Mouse (Mus musculus): ENCODE data around the gene Slc30a1.

Slc30a1 gene

DNA sequence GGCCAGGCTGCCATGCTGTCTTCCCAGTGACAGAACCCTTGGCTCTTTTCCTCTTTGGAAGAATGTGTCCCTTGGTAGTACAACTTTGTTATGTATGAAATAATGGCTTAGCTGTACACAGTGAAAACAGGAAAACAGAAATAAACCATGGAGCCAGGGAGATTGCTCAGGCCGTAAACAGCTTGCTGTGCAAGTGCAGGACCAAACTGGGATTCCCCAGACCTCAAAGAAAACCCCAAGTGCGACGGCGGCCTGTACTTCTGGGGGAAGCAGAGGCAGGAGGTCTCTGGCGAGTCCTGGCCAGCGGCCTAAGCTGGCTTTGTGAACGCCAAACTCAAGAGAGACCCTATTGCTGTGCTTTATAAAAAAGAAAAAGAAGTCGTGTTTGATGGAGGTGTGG is 42.0 kb downstream of the Slc30a1 start:
- no peaks in the 10 kb centered on the region for H3K27me3 ChIP-seq (ENCODE audit: insufficient read depth, low read length)
- H3K4me1 ChIP-seq (replicated peaks; ENCODE audit: low read depth, low read length), result peaks cover 50% of the 10 kb centered on the region
- H3K4me3 ChIP-seq (replicated peaks; ENCODE audit: low read length), result no peak overlapping the region
- TF ChIP-seq POU5F1 (IDR thresholded peaks at IDR 0.05; ENCODE audit: borderline replicate concordance, low read length) (no peak), CTCF (conservative IDR thresholded peaks at IDR 0.05; ENCODE audit: low read length) (no peak), NANOG (IDR thresholded peaks at IDR 0.05; ENCODE audit: borderline replicate concordance, low read length) (no peak)
- H3K9me3 ChIP-seq (ENCODE audit: low read length), result no peaks in the 10 kb centered on the region
- 0 out of 2 replicates have a peak, but pooled peaks cover 4% of the 10 kb centered on the region for H3K36me3 ChIP-seq (ENCODE audit: insufficient read depth, low read length)

DNA sequence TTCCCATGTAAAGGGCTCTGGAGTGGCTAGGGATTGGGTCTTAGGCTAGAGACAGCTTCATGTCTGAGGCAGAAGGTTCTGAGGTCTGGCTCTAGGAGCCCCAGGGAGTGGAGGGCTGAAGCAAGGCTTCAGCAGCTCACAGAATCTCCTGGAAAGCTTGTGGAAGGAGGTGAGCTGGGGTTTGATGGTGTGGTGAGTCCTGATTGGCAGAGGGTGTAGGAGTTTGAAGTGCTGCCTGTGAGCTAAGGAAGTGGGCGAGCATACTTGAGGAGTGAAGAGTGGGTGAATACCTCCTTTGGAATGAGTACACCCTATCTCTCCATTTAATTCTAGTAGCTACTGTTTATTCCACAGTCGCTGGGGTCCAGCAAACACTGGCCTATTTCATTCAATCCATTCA is 44.0 kb downstream of the Slc30a1 start:
- H3K27me3 ChIP-seq (ENCODE audit: insufficient read depth, low read length), result no peaks in the 10 kb centered on the region
- TF ChIP-seq POU5F1 (IDR thresholded peaks at IDR 0.05; ENCODE audit: borderline replicate concordance, low read length) (no peak), CTCF (conservative IDR thresholded peaks at IDR 0.05; ENCODE audit: low read length) (no peak), NANOG (IDR thresholded peaks at IDR 0.05; ENCODE audit: borderline replicate concordance, low read length) (no peak)
- peaks cover 41% of the 10 kb centered on the region for H3K4me1 ChIP-seq (replicated peaks; ENCODE audit: low read depth, low read length)
- H3K4me3 ChIP-seq (replicated peaks; ENCODE audit: low read length), result no peak overlapping the region
- H3K9me3 ChIP-seq (ENCODE audit: low read length), result no peaks in the 10 kb centered on the region
- no peaks in the 10 kb centered on the region for H3K36me3 ChIP-seq (ENCODE audit: insufficient read depth, low read length)

DNA sequence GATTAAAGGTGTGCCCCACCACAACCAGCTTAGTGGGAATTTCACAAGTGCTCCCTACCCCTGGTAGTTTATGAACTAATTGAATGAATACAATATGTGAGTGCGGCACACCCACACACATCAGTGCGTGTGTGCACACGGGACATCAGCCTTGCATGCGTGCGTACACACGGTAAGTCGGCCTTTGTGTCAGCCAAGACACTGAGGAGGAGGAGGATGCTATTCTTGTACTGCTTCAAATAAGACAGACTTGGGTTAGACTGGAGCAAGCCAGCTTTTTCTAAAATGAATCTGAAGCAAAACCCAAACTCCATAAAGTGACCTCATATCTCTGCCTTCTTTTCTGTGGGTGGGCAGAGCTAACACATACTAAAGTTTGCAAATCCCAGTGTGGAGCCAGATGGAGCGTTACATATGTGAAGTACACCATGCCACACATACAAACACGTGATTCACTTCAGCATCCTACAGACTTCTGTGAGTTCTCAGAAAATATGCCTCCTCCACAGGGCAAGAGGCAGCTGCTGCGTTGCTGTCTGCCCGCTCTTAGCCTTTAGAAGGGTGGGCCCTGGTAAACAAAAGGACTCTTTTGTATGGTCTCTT is 46.3 kb downstream of the Slc30a1 start:
- Histone ChIP-seq H3K27me3 (ENCODE audit: insufficient read depth, low read length) (no peaks in the 10 kb centered on the region), H3K4me3 (replicated peaks; ENCODE audit: low read length) (no peak overlapping the region), H3K4me1 (replicated peaks; ENCODE audit: low read depth, low read length) (peaks cover 35% of the 10 kb centered on the region), H3K9me3 (ENCODE audit: low read length) (no peaks in the 10 kb centered on the region), H3K36me3 (ENCODE audit: insufficient read depth, low read length) (no peaks in the 10 kb centered on the region)
- no peak for TF ChIP-seq CTCF (conservative IDR thresholded peaks at IDR 0.05; ENCODE audit: low read length)
- TF ChIP-seq NANOG (IDR thresholded peaks at IDR 0.05; ENCODE audit: borderline replicate concordance, low read length), result no peak
- TF ChIP-seq POU5F1 (IDR thresholded peaks at IDR 0.05; ENCODE audit: borderline replicate concordance, low read length), result no peak

DNA sequence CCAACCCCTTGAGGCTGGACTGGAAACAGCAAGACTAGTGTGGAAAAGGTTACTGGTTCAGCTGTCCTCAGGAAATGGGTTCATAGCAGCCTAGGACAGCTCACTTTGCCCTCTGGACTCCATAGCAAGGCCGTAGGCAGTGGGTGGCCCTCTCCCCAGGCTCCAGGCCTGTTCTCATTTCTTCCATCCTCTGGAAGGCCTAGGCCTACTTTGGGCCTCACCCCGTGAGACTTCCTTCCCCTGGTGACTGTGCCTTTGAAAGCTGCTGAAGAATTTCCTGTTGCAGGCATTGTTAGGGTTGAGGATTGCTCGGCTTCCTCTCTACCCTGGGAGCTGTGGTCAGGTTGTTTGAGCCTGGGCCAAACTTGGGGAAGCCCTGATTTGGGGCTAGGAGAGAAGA is 48.5 kb downstream of the Slc30a1 start:
- Histone ChIP-seq H3K4me1 (replicated peaks; ENCODE audit: low read depth, low read length) (peaks cover 25% of the 10 kb centered on the region), H3K9me3 (ENCODE audit: low read length) (no peaks in the 10 kb centered on the region), H3K4me3 (replicated peaks; ENCODE audit: low read length) (no peak overlapping the region), H3K36me3 (ENCODE audit: insufficient read depth, low read length) (no peaks in the 10 kb centered on the region), H3K27me3 (ENCODE audit: insufficient read depth, low read length) (no peaks in the 10 kb centered on the region)
- TF ChIP-seq POU5F1 (IDR thresholded peaks at IDR 0.05; ENCODE audit: borderline replicate concordance, low read length), result no peak
- TF ChIP-seq NANOG (IDR thresholded peaks at IDR 0.05; ENCODE audit: borderline replicate concordance, low read length), result no peak
- TF ChIP-seq CTCF (conservative IDR thresholded peaks at IDR 0.05; ENCODE audit: low read length), result no peak

DNA sequence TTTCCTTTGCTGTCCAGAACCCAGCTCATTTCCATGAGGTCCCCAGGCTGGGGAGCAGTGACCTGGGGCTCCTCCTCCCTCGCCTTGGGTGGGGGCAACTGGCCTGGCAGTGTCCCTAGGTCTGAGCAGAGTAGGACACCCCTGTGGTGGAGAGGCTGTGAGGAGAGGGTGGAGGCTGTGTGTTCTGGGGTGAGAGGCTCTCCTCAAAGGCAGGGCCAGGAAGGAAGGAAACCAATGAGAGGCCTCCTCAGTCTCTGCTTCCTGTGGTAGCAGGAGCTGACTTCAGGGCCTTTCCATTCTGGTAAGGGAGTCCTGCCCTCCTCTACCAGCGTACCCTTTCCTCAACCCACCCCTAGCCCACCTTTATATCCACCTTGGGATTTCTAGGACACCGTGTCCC is 49.7 kb downstream of the Slc30a1 start:
- TF ChIP-seq CTCF (conservative IDR thresholded peaks at IDR 0.05; ENCODE audit: low read length), result no peak
- no peak for TF ChIP-seq NANOG (IDR thresholded peaks at IDR 0.05; ENCODE audit: borderline replicate concordance, low read length)
- TF ChIP-seq POU5F1 (IDR thresholded peaks at IDR 0.05; ENCODE audit: borderline replicate concordance, low read length), result no peak
- peaks cover 25% of the 10 kb centered on the region for H3K4me1 ChIP-seq (replicated peaks; ENCODE audit: low read depth, low read length)

DNA sequence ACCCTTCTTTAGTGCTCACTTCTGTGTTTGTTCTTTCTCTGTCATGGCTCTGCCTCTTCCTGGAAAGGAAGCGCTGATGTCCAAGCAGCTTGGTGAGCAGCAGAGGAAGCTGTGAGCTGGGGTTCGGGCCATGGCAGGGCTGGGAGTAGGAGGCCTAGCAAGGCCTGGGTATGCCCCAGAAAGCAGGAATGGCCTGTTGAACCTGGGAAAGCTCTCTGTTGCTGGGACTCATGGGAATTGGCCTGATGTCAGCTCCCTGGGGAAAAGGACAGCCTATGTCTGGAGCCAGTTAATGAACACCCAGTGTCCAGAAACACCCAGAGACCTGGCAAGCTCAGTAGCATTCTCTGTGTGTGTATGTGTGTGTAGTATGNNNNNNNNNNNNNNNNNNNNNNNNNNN is 50.3 kb downstream of the Slc30a1 start:
- Histone ChIP-seq H3K4me1 (replicated peaks; ENCODE audit: low read depth, low read length) (peaks cover 25% of the 10 kb centered on the region), H3K36me3 (ENCODE audit: insufficient read depth, low read length) (no peaks in the 10 kb centered on the region), H3K27me3 (ENCODE audit: insufficient read depth, low read length) (no peaks in the 10 kb centered on the region), H3K9me3 (ENCODE audit: low read length) (no peaks in the 10 kb centered on the region), H3K4me3 (replicated peaks; ENCODE audit: low read length) (no peak overlapping the region)
- no peak for TF ChIP-seq POU5F1 (IDR thresholded peaks at IDR 0.05; ENCODE audit: borderline replicate concordance, low read length)
- no peak for TF ChIP-seq CTCF (conservative IDR thresholded peaks at IDR 0.05; ENCODE audit: low read length)
- no peak for TF ChIP-seq NANOG (IDR thresholded peaks at IDR 0.05; ENCODE audit: borderline replicate concordance, low read length)

More for the DNA sequence above, 49.7 kb downstream of the Slc30a1 start:
- Histone ChIP-seq H3K27me3 (ENCODE audit: insufficient read depth, low read length) (no peaks in the 10 kb centered on the region), H3K9me3 (ENCODE audit: low read length) (no peaks in the 10 kb centered on the region), H3K36me3 (ENCODE audit: insufficient read depth, low read length) (no peaks in the 10 kb centered on the region), H3K4me3 (replicated peaks; ENCODE audit: low read length) (no peak overlapping the region)

DNA sequence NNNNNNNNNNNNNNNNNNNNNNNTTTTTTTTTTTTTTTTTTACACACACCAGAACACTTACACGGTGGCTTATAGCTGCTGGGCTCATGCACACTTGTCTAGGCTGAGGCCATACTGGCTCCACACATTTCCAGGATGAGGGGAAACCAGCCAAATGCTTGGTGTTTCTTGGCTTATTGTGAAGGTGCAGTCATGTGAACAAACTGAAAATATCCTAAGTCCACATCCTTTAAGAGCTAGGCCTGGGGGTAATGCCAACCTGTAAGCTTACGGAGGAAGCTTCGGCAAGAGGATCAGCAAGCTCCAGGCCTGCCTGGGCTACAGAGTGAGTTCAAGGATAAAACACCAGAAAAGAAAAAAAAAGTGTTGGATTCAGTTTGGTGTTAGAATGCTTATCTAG is 50.8 kb downstream of the Slc30a1 start:
- Histone ChIP-seq H3K4me3 (replicated peaks; ENCODE audit: low read length) (no peak overlapping the region), H3K36me3 (ENCODE audit: insufficient read depth, low read length) (no peaks in the 10 kb centered on the region), H3K9me3 (ENCODE audit: low read length) (no peaks in the 10 kb centered on the region), H3K27me3 (ENCODE audit: insufficient read depth, low read length) (no peaks in the 10 kb centered on the region), H3K4me1 (replicated peaks; ENCODE audit: low read depth, low read length) (peaks cover 25% of the 10 kb centered on the region)
- TF ChIP-seq NANOG (IDR thresholded peaks at IDR 0.05; ENCODE audit: borderline replicate concordance, low read length) (no peak), POU5F1 (IDR thresholded peaks at IDR 0.05; ENCODE audit: borderline replicate concordance, low read length) (no peak), CTCF (conservative IDR thresholded peaks at IDR 0.05; ENCODE audit: low read length) (no peak)

DNA sequence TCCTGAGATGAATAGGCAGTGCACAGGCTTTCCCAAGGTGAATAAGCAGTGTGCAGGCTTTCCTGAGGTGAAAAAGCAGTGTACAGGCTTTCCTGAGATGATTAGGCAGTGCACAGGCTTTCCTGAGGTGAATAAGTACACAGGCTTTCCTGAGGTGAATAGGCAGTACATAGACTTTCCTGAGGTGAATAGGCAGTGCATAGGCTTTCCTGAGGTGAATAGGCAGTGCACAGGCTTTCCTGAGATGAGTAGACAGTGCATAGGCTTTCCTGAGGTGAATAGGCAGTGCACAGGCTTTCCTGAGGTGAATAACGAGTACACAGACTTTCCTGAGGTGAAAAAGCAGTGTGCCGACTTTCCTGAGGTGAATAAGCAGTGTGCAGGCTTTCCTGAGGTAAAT is 54.4 kb downstream of the Slc30a1 start:
- TF ChIP-seq NANOG (IDR thresholded peaks at IDR 0.05; ENCODE audit: borderline replicate concordance, low read length), result no peak
- no peaks in the 10 kb centered on the region for H3K27me3 ChIP-seq (ENCODE audit: insufficient read depth, low read length)

More for the DNA sequence above, 54.4 kb downstream of the Slc30a1 start:
- no peaks in the 10 kb centered on the region for H3K36me3 ChIP-seq (ENCODE audit: insufficient read depth, low read length)
- no peak overlapping the region for H3K4me3 ChIP-seq (replicated peaks; ENCODE audit: low read length)
- H3K9me3 ChIP-seq (ENCODE audit: low read length), result 0 out of 2 replicates have a peak, but pooled peaks cover 5% of the 10 kb centered on the region
- peaks cover 28% of the 10 kb centered on the region for H3K4me1 ChIP-seq (replicated peaks; ENCODE audit: low read depth, low read length)

Data from E14TG2a.4 (cell line).